Mouse (Mus musculus): Measurements from ENCODE around the gene Prcc.
"Not testable (repeated sequence)": the region's sequence is repeated elsewhere in the genome, so short reads cannot be mapped to it uniquely, and the experiment has no call there.

Prcc gene

GRCm38 (mm10) chr3:87906601-87906980, 21.2 kb upstream of the Prcc start:
- DNase-seq (ENCODE audit: low spot score in 2 of 2), result peak in 1 of 2 experiments; percentile 56

GRCm38 (mm10) chr3:87905880-87906485, 20.6 kb upstream of the Prcc start, which contains the start of gene Hdgf:
TSS of gene Hdgf (plus strand) at chr3:87906321.
- peak; percentile 84 to 93 for DNase-seq (ENCODE audit: low spot score in 2 of 2)

GRCm38 (mm10) chr3:87903821-87904220, 18.4 kb upstream of the Prcc start:
- no peak for DNase-seq (ENCODE audit: low spot score in 2 of 2)

- not testable (repeated sequence) for DNase-seq (ENCODE audit: low spot score in 2 of 2)
Measured at GRCm38 (mm10) chr3:87901959-87902358, 16.6 kb upstream of the Prcc start.

- no peak for DNase-seq (ENCODE audit: low spot score in 2 of 2)
Measured at GRCm38 (mm10) chr3:87901036-87901624, 15.7 kb upstream of the Prcc start.

- no peak for DNase-seq (ENCODE audit: low spot score in 2 of 2)
Measured at GRCm38 (mm10) chr3:87899776-87900175, 14.4 kb upstream of the Prcc start.

- no peak for DNase-seq (ENCODE audit: low spot score in 2 of 2)
Measured at GRCm38 (mm10) chr3:87899266-87899665, 13.9 kb upstream of the Prcc start.

GRCm38 (mm10) chr3:87893367-87893905, 8.0 kb upstream of the Prcc start:
- DNase-seq (ENCODE audit: low spot score in 2 of 2), result no peak

- DNase-seq (ENCODE audit: low spot score in 2 of 2), result no peak
Measured at GRCm38 (mm10) chr3:87891481-87891880, 6.1 kb upstream of the Prcc start.

GRCm38 (mm10) chr3:87887400-87887799, 2.0 kb upstream of the Prcc start:
- DNase-seq (ENCODE audit: low spot score in 2 of 2), result not testable (repeated sequence)

- no peak for DNase-seq (ENCODE audit: low spot score in 2 of 2)
Measured at GRCm38 (mm10) chr3:87886416-87886815, 1.0 kb upstream of the Prcc start.

GRCm38 (mm10) chr3:87886004-87886365, 577 bp upstream of the Prcc start:
- peak in 1 of 2 experiments; percentile 52 for DNase-seq (ENCODE audit: low spot score in 2 of 2)

GRCm38 (mm10) chr3:87884708-87885251, 628 bp downstream of the Prcc start:
- peak; percentile 30 for DNase-seq (ENCODE audit: low spot score in 2 of 2)

GRCm38 (mm10) chr3:87884291-87884690, 1.1 kb downstream of the Prcc start:
- DNase-seq (ENCODE audit: low spot score in 2 of 2), result no peak

GRCm38 (mm10) chr3:87877730-87878129, 7.7 kb downstream of the Prcc start:
- DNase-seq (ENCODE audit: low spot score in 2 of 2), result no peak

GRCm38 (mm10) chr3:87864111-87864510, 21.3 kb downstream of the Prcc start:
- DNase-seq (ENCODE audit: low spot score in 2 of 2), result not testable (repeated sequence)

GRCm38 (mm10) chr3:87859813-87860212, 25.6 kb downstream of the Prcc start:
- peak in 1 of 2 experiments; percentile 58 for DNase-seq (ENCODE audit: low spot score in 2 of 2)

- no peak for DNase-seq (ENCODE audit: low spot score in 2 of 2)
Measured at GRCm38 (mm10) chr3:87857666-87858065, 27.7 kb downstream of the Prcc start.

GRCm38 (mm10) chr3:87855936-87856335, 29.5 kb downstream of the Prcc start:
- DNase-seq (ENCODE audit: low spot score in 2 of 2), result no peak

- DNase-seq (ENCODE audit: low spot score in 2 of 2), result no peak
Measured at GRCm38 (mm10) chr3:87854795-87855568, 30.4 kb downstream of the Prcc start.

- DNase-seq (ENCODE audit: low spot score in 2 of 2), result no peak
Measured at GRCm38 (mm10) chr3:87849117-87849516, 36.3 kb downstream of the Prcc start.

- DNase-seq (ENCODE audit: low spot score in 2 of 2), result no peak
Measured at GRCm38 (mm10) chr3:87847680-87848079, 37.7 kb downstream of the Prcc start.
